Mouse (Mus musculus) frontal cortex, postnatal 36 days (tissue): ENCODE data around the gene Pgp.
"Not testable (repeated sequence)": the region's sequence is repeated elsewhere in the genome, so short reads cannot be mapped to it uniquely, and the experiment has no call there.

Experiments
- DNase-seq, 2 experiments: peaks; one replicate each; pipeline ENCODE4 v3.0.0; 2022; ENCODE audit warnings: low spot score in 2 of 2

Pgp gene

GRCm38 (mm10) chr17:24469910-24470602 is at the start of gene Pgp, which contains the start of gene E4f1:
Pgp (plus strand) TSS chr17:24470392.
E4f1 (minus strand) TSS chr17:24470313.
- peak; percentile 99 for DNase-seq

GRCm38 (mm10) chr17:24423114-24423513 is 47.1 kb upstream of the Pgp start:
- no peak for DNase-seq

GRCm38 (mm10) chr17:24424489-24424888 is 45.7 kb upstream of the Pgp start:
- no peak for DNase-seq

GRCm38 (mm10) chr17:24425326-24425725 is 44.9 kb upstream of the Pgp start:
- DNase-seq = not testable (repeated sequence)

- DNase-seq = no peak
Observed at GRCm38 (mm10) chr17:24425905-24426304, 44.3 kb upstream of the Pgp start.

GRCm38 (mm10) chr17:24426471-24427169 is 43.6 kb upstream of the Pgp start, which contains the start of gene Eci1:
Eci1 (plus strand) TSS chr17:24426641.
- peak; percentile 87 to 89 for DNase-seq

- DNase-seq = no peak
Observed at GRCm38 (mm10) chr17:24427170-24427557, 43.0 kb upstream of the Pgp start.

- no peak for DNase-seq
Observed at GRCm38 (mm10) chr17:24429201-24429983, 40.8 kb upstream of the Pgp start.

- DNase-seq = peak in 1 of 2 experiments; percentile 55
Observed at GRCm38 (mm10) chr17:24437016-24437415, 33.2 kb upstream of the Pgp start.

- DNase-seq = no peak
Observed at GRCm38 (mm10) chr17:24440377-24440776, 29.8 kb upstream of the Pgp start.

- DNase-seq = no peak
Observed at GRCm38 (mm10) chr17:24441148-24441547, 29.0 kb upstream of the Pgp start.

GRCm38 (mm10) chr17:24442107-24442506 is 28.1 kb upstream of the Pgp start:
- no peak for DNase-seq

- no peak for DNase-seq
Observed at GRCm38 (mm10) chr17:24442632-24443155, 27.5 kb upstream of the Pgp start, which contains the start of gene Dnase1l2. Dnase1l2 (minus strand) TSS chr17:24443105.

- DNase-seq = peak; percentile 45 to 50
Observed at GRCm38 (mm10) chr17:24443409-24443808, 26.8 kb upstream of the Pgp start.

GRCm38 (mm10) chr17:24446590-24446989 is 23.6 kb upstream of the Pgp start:
- no peak for DNase-seq

- no peak for DNase-seq
Observed at GRCm38 (mm10) chr17:24449507-24449906, 20.7 kb upstream of the Pgp start.

GRCm38 (mm10) chr17:24451220-24451619 is 19.0 kb upstream of the Pgp start:
- DNase-seq = no peak

GRCm38 (mm10) chr17:24453372-24453771 is 16.8 kb upstream of the Pgp start:
- DNase-seq = no peak

GRCm38 (mm10) chr17:24454218-24454755 is 15.9 kb upstream of the Pgp start:
- DNase-seq = no peak

- peak; percentile 99 for DNase-seq
Observed at GRCm38 (mm10) chr17:24454756-24455522, 15.3 kb upstream of the Pgp start.
